Mouse (Mus musculus) gastrocnemius, postnatal 4 days (tissue): ENCODE data around the gene Camk2g. TPM values are rescaled to one million over a fixed set of nuclear protein-coding genes. Genes with fewer than 3 reads are reported as not detected.

Source experiments
- DNase-seq, 2 experiments: peaks; one replicate each; pipeline ENCODE4 v3.0.0; 2021 to 2022; ENCODE audit warnings: low spot score in 2 of 2, mixed read lengths in 2 of 2
- total RNA-seq, 2 experiments: library from RNA; stranded (reverse); gene quantifications; 2 replicates each; pipeline ENCODE4 v1.2.3; 2021

The Camk2g gene
- total RNA-seq, 2 experiments from 2014 or later, result 92.5 to 94.3 TPM

GRCm38 (mm10) chr14:20746935-20747334 lies 47.0 kb downstream of the Camk2g start:
- no peak for DNase-seq

GRCm38 (mm10) chr14:20743614-20744013 lies 50.3 kb downstream of the Camk2g start:
- DNase-seq, result no peak

GRCm38 (mm10) chr14:20741301-20741700 lies 52.6 kb downstream of the Camk2g start:
- no peak for DNase-seq

- no peak for DNase-seq
These were observed 55.4 kb downstream of the Camk2g start for GRCm38 (mm10) chr14:20738511-20738910.

GRCm38 (mm10) chr14:20737306-20737705 lies 56.6 kb downstream of the Camk2g start:
- peak in 1 of 2 experiments; percentile 42 for DNase-seq

GRCm38 (mm10) chr14:20735892-20736390 lies 57.9 kb downstream of the Camk2g start:
- no peak for DNase-seq

GRCm38 (mm10) chr14:20735052-20735451 lies 58.8 kb downstream of the Camk2g start:
- no peak for DNase-seq

- peak; percentile 74 to 90 for DNase-seq
These were observed 59.7 kb downstream of the Camk2g start, which contains the start of gene Ndst2 for GRCm38 (mm10) chr14:20733952-20734774. TSS of gene Ndst2 (minus strand) at chr14:20734562.

GRCm38 (mm10) chr14:20733041-20733951 lies 60.6 kb downstream of the Camk2g start:
- no peak for DNase-seq

GRCm38 (mm10) chr14:20730853-20731602 lies 62.9 kb downstream of the Camk2g start:
- DNase-seq, result no peak

GRCm38 (mm10) chr14:20729871-20730270 lies 64.0 kb downstream of the Camk2g start:
- DNase-seq, result no peak

- DNase-seq, result no peak
These were observed 68.1 kb downstream of the Camk2g start for GRCm38 (mm10) chr14:20725660-20726339.

GRCm38 (mm10) chr14:20724043-20724442 lies 69.8 kb downstream of the Camk2g start:
- DNase-seq, result peak in 1 of 2 experiments; percentile 67

- no peak for DNase-seq
These were observed 70.9 kb downstream of the Camk2g start for GRCm38 (mm10) chr14:20723006-20723405.

- no peak for DNase-seq
These were observed 72.5 kb downstream of the Camk2g start for GRCm38 (mm10) chr14:20721371-20721770.

GRCm38 (mm10) chr14:20719767-20720166 lies 74.1 kb downstream of the Camk2g start:
- DNase-seq, result no peak

GRCm38 (mm10) chr14:20718443-20718842 lies 75.4 kb downstream of the Camk2g start:
- no peak for DNase-seq

- DNase-seq, result no peak
These were observed 80.1 kb downstream of the Camk2g start for GRCm38 (mm10) chr14:20713832-20714231.

GRCm38 (mm10) chr14:20708239-20708638 lies 85.6 kb downstream of the Camk2g start:
- DNase-seq, result no peak
